ENCODE assay signal across 14 mouse cellular contexts in genomic region chr12:51118781-51119180, GRCm38 (mm10).
DNase-seq lines count a peak whose midpoint lies in the region; ATAC-seq and TF ChIP-seq lines count a peak whose summit lies in the region.
"Had no signal": no experiment of that assay in that cellular context is flagged by ENCODE, and none has a peak within 500 bp of the region (broad histone marks: within the 10 kb centered on the region; RNA-seq: fewer than 3 reads in every experiment).

No protein-coding gene starts in this region.

- peak overlapping the region; percentile 65; the same call in 1 of the 2 replicates for H3K27ac ChIP-seq in hindbrain, embryonic 15.5 days (replicated peaks)
- no peak overlapping the region for H3K27ac ChIP-seq in hindbrain, embryonic 12.5 days
- H3K27ac ChIP-seq in liver, adult 2 months (replicated peaks; ENCODE audit: insufficient read depth, low read depth, low read length): no peak overlapping the region; the same call in 1 of the 2 replicates
- H3K27ac ChIP-seq in liver, embryonic 12.5 days: no peak overlapping the region
- H3K27ac ChIP-seq in forebrain, embryonic 14.5 days (ENCODE audit: low read depth, low read length): peak overlapping the region; percentile 88
- peak overlapping the region; percentile 88 for H3K27ac ChIP-seq in forebrain, postnatal 0 days (ENCODE audit: low read depth, low read length)
- H3K27ac ChIP-seq: midbrain, embryonic 12.5 days had no signal

- no peaks in the 10 kb centered on the region for H3K79me2 ChIP-seq in liver, adult 2 months (ENCODE audit: control insufficient read depth, insufficient read depth, low read length)

- no peak for TF ChIP-seq POLR2A in liver, adult 2 months (IDR thresholded peaks at IDR 0.05; ENCODE audit: extremely low read depth, insufficient read depth, low read length)

- no peaks in the 10 kb centered on the region for H3K27me3 ChIP-seq in hindbrain, embryonic 15.5 days
- no peaks in the 10 kb centered on the region for H3K27me3 ChIP-seq in hindbrain, embryonic 12.5 days
- no peaks in the 10 kb centered on the region for H3K27me3 ChIP-seq in liver, adult 2 months (ENCODE audit: control insufficient read depth, insufficient read depth, low read length)
- H3K27me3 ChIP-seq in liver, embryonic 12.5 days (replicated peaks): no peaks in the 10 kb centered on the region
- no peaks in the 10 kb centered on the region for H3K27me3 ChIP-seq in forebrain, embryonic 14.5 days (replicated peaks; ENCODE audit: control insufficient read depth, insufficient read depth, low read length)
- no peaks in the 10 kb centered on the region for H3K27me3 ChIP-seq in forebrain, postnatal 0 days (ENCODE audit: insufficient read depth, low read length)
- H3K27me3 ChIP-seq: heart, embryonic 12.5 days; midbrain, embryonic 12.5 days had no signal

- no peak for ATAC-seq in hindbrain, embryonic 15.5 days (ENCODE audit: low FRiP score, low read depth)
- ATAC-seq in hindbrain, embryonic 12.5 days (ENCODE audit: low FRiP score): no peak
- ATAC-seq in liver, embryonic 12.5 days: no peak
- ATAC-seq in forebrain, embryonic 14.5 days: no peak
- ATAC-seq in forebrain, postnatal 0 days: no peak
- no peak for ATAC-seq in CD4-positive, CD25-positive, alpha-beta regulatory T cell, adult 4 months
- ATAC-seq: lung, postnatal 0 days had no signal

- no peaks in the 10 kb centered on the region for H3K9me3 ChIP-seq in hindbrain, embryonic 15.5 days
- H3K9me3 ChIP-seq in hindbrain, embryonic 12.5 days (replicated peaks): no peaks in the 10 kb centered on the region
- H3K9me3 ChIP-seq in liver, embryonic 12.5 days (replicated peaks): peaks cover 3% of the 10 kb centered on the region; the same call in 1 of the 2 replicates
- H3K9me3 ChIP-seq in forebrain, embryonic 14.5 days (replicated peaks; ENCODE audit: control insufficient read depth, low read length): no peaks in the 10 kb centered on the region
- H3K9me3 ChIP-seq in forebrain, postnatal 0 days (ENCODE audit: low read length): no peaks in the 10 kb centered on the region
- H3K9me3 ChIP-seq: heart, embryonic 12.5 days; midbrain, embryonic 12.5 days had no signal

- 76% methylated on average over 10 of the region's 10 CpGs for WGBS in hindbrain, embryonic 15.5 days
- 92% methylated on average over 10 of the region's 10 CpGs for WGBS in hindbrain, embryonic 12.5 days
- 41% methylated on average over 10 of the region's 10 CpGs for WGBS in liver, adult 2 months
- WGBS in liver, embryonic 12.5 days (ENCODE audit: insufficient replicate concordance): 81% methylated on average over 10 of the region's 10 CpGs
- 51% methylated on average over 10 of the region's 10 CpGs for WGBS in forebrain, embryonic 14.5 days
- 53% methylated on average over 10 of the region's 10 CpGs for WGBS in forebrain, postnatal 0 days

- H3K4me2 ChIP-seq in hindbrain, embryonic 15.5 days: no peak overlapping the region
- no peak overlapping the region for H3K4me2 ChIP-seq in hindbrain, embryonic 12.5 days (replicated peaks)
- no peak overlapping the region for H3K4me2 ChIP-seq in liver, embryonic 12.5 days
- no peak overlapping the region; the same call in 1 of the 2 replicates for H3K4me2 ChIP-seq in forebrain, embryonic 14.5 days (ENCODE audit: low read length)
- H3K4me2 ChIP-seq in forebrain, postnatal 0 days (ENCODE audit: low read depth): no peak overlapping the region
- H3K4me2 ChIP-seq: heart, embryonic 12.5 days; midbrain, embryonic 12.5 days had no signal

- no peak overlapping the region for H3K4me3 ChIP-seq in hindbrain, embryonic 15.5 days
- no peak overlapping the region for H3K4me3 ChIP-seq in hindbrain, embryonic 12.5 days
- H3K4me3 ChIP-seq in liver, adult 2 months (ENCODE audit: insufficient read depth, low read depth, low read length): no peak overlapping the region
- H3K4me3 ChIP-seq in liver, embryonic 12.5 days: no peak overlapping the region
- no peak overlapping the region for H3K4me3 ChIP-seq in forebrain, embryonic 14.5 days (ENCODE audit: low read depth, low read length)
- no peak overlapping the region for H3K4me3 ChIP-seq in forebrain, postnatal 0 days (ENCODE audit: low read depth, low read length)
- H3K4me3 ChIP-seq: heart, embryonic 12.5 days; midbrain, embryonic 12.5 days had no signal

- no peaks in the 10 kb centered on the region for H3K36me3 ChIP-seq in hindbrain, embryonic 15.5 days
- no peaks in the 10 kb centered on the region for H3K36me3 ChIP-seq in hindbrain, embryonic 12.5 days
- H3K36me3 ChIP-seq in liver, adult 2 months (ENCODE audit: control insufficient read depth, insufficient read depth, low read length): no peaks in the 10 kb centered on the region
- H3K36me3 ChIP-seq in liver, embryonic 12.5 days: no peaks in the 10 kb centered on the region
- H3K36me3 ChIP-seq in forebrain, embryonic 14.5 days (ENCODE audit: control insufficient read depth, insufficient read depth, low read length): no peaks in the 10 kb centered on the region
- no peaks in the 10 kb centered on the region for H3K36me3 ChIP-seq in forebrain, postnatal 0 days (ENCODE audit: insufficient read depth)
- H3K36me3 ChIP-seq: heart, embryonic 12.5 days; midbrain, embryonic 12.5 days had no signal

- H3K9ac ChIP-seq in hindbrain, embryonic 15.5 days: no peak overlapping the region
- H3K9ac ChIP-seq in hindbrain, embryonic 12.5 days: no peak overlapping the region
- H3K9ac ChIP-seq in liver, adult 2 months (ENCODE audit: low read depth, low read length): no peak overlapping the region
- no peak overlapping the region for H3K9ac ChIP-seq in liver, embryonic 12.5 days
- no peak overlapping the region for H3K9ac ChIP-seq in forebrain, embryonic 14.5 days (ENCODE audit: low read length)
- no peak overlapping the region for H3K9ac ChIP-seq in forebrain, postnatal 0 days
- H3K9ac ChIP-seq: heart, embryonic 12.5 days; midbrain, embryonic 12.5 days had no signal

- TF ChIP-seq CTCF in liver, adult 2 months (IDR thresholded peaks at IDR 0.05; ENCODE audit: low read depth, low read length): no peak
- no peak for TF ChIP-seq CTCF in forebrain, postnatal 0 days (IDR thresholded peaks at IDR 0.05; ENCODE audit: low read depth)

- DNase-seq in liver, adult 2 months (ENCODE audit: extremely low read depth, low read depth, low spot score): peak; percentile 78
- DNase-seq in forebrain, embryonic 14.5 days (ENCODE audit: low spot score): peak; percentile 49
- DNase-seq in forebrain, postnatal 0 days: no peak
- DNase-seq: adrenal gland, adult 2 months; heart, postnatal 14 days; kidney, postnatal 36 days; thymus, postnatal 14 days had no signal

- no peaks in the 10 kb centered on the region for H3K4me1 ChIP-seq in hindbrain, embryonic 15.5 days (replicated peaks)
- no peaks in the 10 kb centered on the region for H3K4me1 ChIP-seq in hindbrain, embryonic 12.5 days
- H3K4me1 ChIP-seq in liver, adult 2 months (ENCODE audit: control insufficient read depth, insufficient read depth, low read length): peaks cover 13% of the 10 kb centered on the region
- no peaks in the 10 kb centered on the region for H3K4me1 ChIP-seq in liver, embryonic 12.5 days
- peaks cover 12% of the 10 kb centered on the region; the same call in 1 of the 2 replicates for H3K4me1 ChIP-seq in forebrain, embryonic 14.5 days (ENCODE audit: control insufficient read depth, insufficient read depth, low read length)
- peaks cover 11% of the 10 kb centered on the region; the same call in 1 of the 2 replicates for H3K4me1 ChIP-seq in forebrain, postnatal 0 days (ENCODE audit: insufficient read depth)
- H3K4me1 ChIP-seq: midbrain, embryonic 12.5 days had no signal

Comparison
In these comparisons a context has a peak if more than half of its experiments do, and no peak if none do; other contexts are left out.
1. H3K27ac ChIP-seq: peak in hindbrain, embryonic 15.5 days (single experiment), forebrain, embryonic 14.5 days (single experiment) and forebrain, postnatal 0 days (single experiment); none in hindbrain, embryonic 12.5 days (single experiment), liver, adult 2 months (single experiment) and liver, embryonic 12.5 days (single experiment).